Mouse (Mus musculus): Measurements from ENCODE around the gene Bcl6b. TPM values are rescaled to one million over a fixed set of nuclear protein-coding genes. Genes with fewer than 3 reads are reported as not detected.
A peak's percentile ranks its signal among the peaks of the same experiment; 100 is the strongest.

Bcl6b gene
- polyA plus RNA-seq, 1 experiment from 2014 or later = 5.9 TPM

GRCm38 (mm10) chr11:70206801-70207200 is 22.8 kb downstream of the Bcl6b start:
- H3K4me2 ChIP-seq = no peak overlapping the region
- no peaks in the 10 kb centered on the region for H3K4me1 ChIP-seq
- H3K4me3 ChIP-seq (replicated peaks) = no peak overlapping the region
- 87% methylated on average over 2 of the region's 2 CpGs for whole genome bisulfite sequencing
- H3K27me3 ChIP-seq = no peaks in the 10 kb centered on the region
- no peaks in the 10 kb centered on the region for H3K36me3 ChIP-seq (replicated peaks)
- H3K9me3 ChIP-seq = no peaks in the 10 kb centered on the region
- ATAC-seq (ENCODE audit: low FRiP score) = no peak
- H3K27ac ChIP-seq = no peak overlapping the region
- H3K9ac ChIP-seq = no peak overlapping the region

- ATAC-seq (ENCODE audit: low FRiP score) = no peak
- Histone ChIP-seq H3K9ac (no peak overlapping the region), H3K27ac (no peak overlapping the region), H3K4me3 (replicated peaks) (no peak overlapping the region), H3K9me3 (no peaks in the 10 kb centered on the region), H3K4me1 (no peaks in the 10 kb centered on the region), H3K4me2 (no peak overlapping the region), H3K36me3 (replicated peaks) (no peaks in the 10 kb centered on the region), H3K27me3 (no peaks in the 10 kb centered on the region)
- WGBS = 41% methylated on average over 5 of the region's 5 CpGs
Measured at GRCm38 (mm10) chr11:70201691-70202090, 27.9 kb downstream of the Bcl6b start.

GRCm38 (mm10) chr11:70200036-70200608 is 29.5 kb downstream of the Bcl6b start:
- ATAC-seq (ENCODE audit: low FRiP score) = no peak
- H3K27me3 ChIP-seq = no peaks in the 10 kb centered on the region
- no peaks in the 10 kb centered on the region for H3K9me3 ChIP-seq
- H3K36me3 ChIP-seq (replicated peaks) = no peaks in the 10 kb centered on the region
- H3K4me3 ChIP-seq (replicated peaks) = no peak overlapping the region
- no peak overlapping the region for H3K4me2 ChIP-seq
- H3K4me1 ChIP-seq = no peaks in the 10 kb centered on the region
- no peak overlapping the region for H3K9ac ChIP-seq
- no peak overlapping the region for H3K27ac ChIP-seq
- 93% methylated on average over 5 of the region's 5 CpGs for WGBS

- no peak overlapping the region for H3K27ac ChIP-seq
- no peak overlapping the region for H3K4me3 ChIP-seq (replicated peaks)
- H3K9me3 ChIP-seq = no peaks in the 10 kb centered on the region
- no peaks in the 10 kb centered on the region for H3K36me3 ChIP-seq (replicated peaks)
- no peak for ATAC-seq (ENCODE audit: low FRiP score)
- no peaks in the 10 kb centered on the region for H3K4me1 ChIP-seq
- H3K4me2 ChIP-seq = no peak overlapping the region
- no peaks in the 10 kb centered on the region for H3K27me3 ChIP-seq
- no peak overlapping the region for H3K9ac ChIP-seq
- WGBS = 80% methylated on average over 8 of the region's 8 CpGs
Measured at GRCm38 (mm10) chr11:70199107-70199506, 30.5 kb downstream of the Bcl6b start.

- no peak overlapping the region for H3K9ac ChIP-seq
- H3K36me3 ChIP-seq (replicated peaks) = no peaks in the 10 kb centered on the region
- H3K4me1 ChIP-seq = no peaks in the 10 kb centered on the region
- no peak overlapping the region for H3K4me3 ChIP-seq (replicated peaks)
- H3K27me3 ChIP-seq = no peaks in the 10 kb centered on the region
- H3K9me3 ChIP-seq = no peaks in the 10 kb centered on the region
- H3K27ac ChIP-seq = no peak overlapping the region
- ATAC-seq (ENCODE audit: low FRiP score) = no peak
- no peak overlapping the region for H3K4me2 ChIP-seq
- WGBS = 90% methylated on average over 3 of the region's 3 CpGs
Measured at GRCm38 (mm10) chr11:70198332-70198731, 31.3 kb downstream of the Bcl6b start.

- Histone ChIP-seq H3K9me3 (no peaks in the 10 kb centered on the region), H3K27me3 (no peaks in the 10 kb centered on the region), H3K9ac (no peak overlapping the region), H3K4me3 (replicated peaks) (no peak overlapping the region), H3K27ac (no peak overlapping the region), H3K4me2 (no peak overlapping the region), H3K36me3 (replicated peaks) (no peaks in the 10 kb centered on the region), H3K4me1 (no peaks in the 10 kb centered on the region)
- WGBS = 69% methylated on average over 11 of the region's 11 CpGs
- no peak for ATAC-seq (ENCODE audit: low FRiP score)
Measured at GRCm38 (mm10) chr11:70193354-70194285, 36.0 kb downstream of the Bcl6b start.

GRCm38 (mm10) chr11:70192157-70192556 is 37.4 kb downstream of the Bcl6b start:
- Histone ChIP-seq H3K4me1 (no peaks in the 10 kb centered on the region), H3K9ac (no peak overlapping the region), H3K27me3 (no peaks in the 10 kb centered on the region), H3K36me3 (replicated peaks) (no peaks in the 10 kb centered on the region), H3K9me3 (no peaks in the 10 kb centered on the region), H3K27ac (no peak overlapping the region), H3K4me3 (replicated peaks) (no peak overlapping the region), H3K4me2 (no peak overlapping the region)
- ATAC-seq (ENCODE audit: low FRiP score) = no peak
- WGBS = 86% methylated on average over 4 of the region's 4 CpGs

GRCm38 (mm10) chr11:70191188-70191587 is 38.4 kb downstream of the Bcl6b start:
- Histone ChIP-seq H3K4me1 (no peaks in the 10 kb centered on the region), H3K9me3 (no peaks in the 10 kb centered on the region), H3K4me3 (replicated peaks) (no peak overlapping the region), H3K27ac (no peak overlapping the region), H3K4me2 (no peak overlapping the region), H3K36me3 (replicated peaks) (no peaks in the 10 kb centered on the region), H3K27me3 (no peaks in the 10 kb centered on the region), H3K9ac (no peak overlapping the region)
- no peak for ATAC-seq (ENCODE audit: low FRiP score)
- 83% methylated on average over 6 of the region's 6 CpGs for WGBS

- ATAC-seq (ENCODE audit: low FRiP score) = no peak
Measured at GRCm38 (mm10) chr11:70189319-70190134, 40.1 kb downstream of the Bcl6b start.

GRCm38 (mm10) chr11:70185120-70185519 is 44.5 kb downstream of the Bcl6b start:
- Histone ChIP-seq H3K27me3 (no peaks in the 10 kb centered on the region), H3K4me3 (replicated peaks) (no peak overlapping the region), H3K9ac (no peak overlapping the region), H3K27ac (no peak overlapping the region), H3K9me3 (no peaks in the 10 kb centered on the region), H3K36me3 (replicated peaks) (no peaks in the 10 kb centered on the region), H3K4me1 (no peaks in the 10 kb centered on the region), H3K4me2 (no peak overlapping the region)
- ATAC-seq (ENCODE audit: low FRiP score) = no peak
- 83% methylated on average over 7 of the region's 7 CpGs for WGBS

More at GRCm38 (mm10) chr11:70189319-70190134, 40.1 kb downstream of the Bcl6b start:
- 88% methylated on average over 28 of the region's 28 CpGs for WGBS
- Histone ChIP-seq H3K27ac (no peak overlapping the region), H3K4me1 (no peaks in the 10 kb centered on the region), H3K9ac (no peak overlapping the region), H3K4me3 (replicated peaks) (no peak overlapping the region), H3K27me3 (no peaks in the 10 kb centered on the region), H3K9me3 (no peaks in the 10 kb centered on the region), H3K36me3 (replicated peaks) (no peaks in the 10 kb centered on the region), H3K4me2 (no peak overlapping the region)

- no peaks in the 10 kb centered on the region for H3K4me1 ChIP-seq
- H3K36me3 ChIP-seq (replicated peaks) = no peaks in the 10 kb centered on the region
- no peaks in the 10 kb centered on the region for H3K27me3 ChIP-seq
- H3K27ac ChIP-seq = no peak overlapping the region
- ATAC-seq (ENCODE audit: low FRiP score) = no peak
- H3K4me3 ChIP-seq (replicated peaks) = no peak overlapping the region
- H3K9me3 ChIP-seq = no peaks in the 10 kb centered on the region
- H3K9ac ChIP-seq = no peak overlapping the region
- 92% methylated on average over 4 of the region's 4 CpGs for WGBS
- no peak overlapping the region for H3K4me2 ChIP-seq
Measured at GRCm38 (mm10) chr11:70180496-70180895, 49.1 kb downstream of the Bcl6b start.

GRCm38 (mm10) chr11:70179401-70179800 is 50.2 kb downstream of the Bcl6b start:
- H3K9me3 ChIP-seq = no peaks in the 10 kb centered on the region
- H3K27ac ChIP-seq = no peak overlapping the region
- no peaks in the 10 kb centered on the region for H3K27me3 ChIP-seq
- H3K4me2 ChIP-seq = peak overlapping the region; percentile 6; the same call in 1 of the 2 replicates
- H3K4me1 ChIP-seq = no peaks in the 10 kb centered on the region
- H3K9ac ChIP-seq = no peak overlapping the region
- no peaks in the 10 kb centered on the region for H3K36me3 ChIP-seq (replicated peaks)
- ATAC-seq (ENCODE audit: low FRiP score) = no peak
- WGBS = 32% methylated on average over 14 of the region's 14 CpGs
- no peak overlapping the region for H3K4me3 ChIP-seq (replicated peaks)
